Mouse (Mus musculus): ENCODE measurements around the gene Accsl.
A peak's percentile ranks its signal among the peaks of the same experiment; 100 is the strongest.

DNA sequence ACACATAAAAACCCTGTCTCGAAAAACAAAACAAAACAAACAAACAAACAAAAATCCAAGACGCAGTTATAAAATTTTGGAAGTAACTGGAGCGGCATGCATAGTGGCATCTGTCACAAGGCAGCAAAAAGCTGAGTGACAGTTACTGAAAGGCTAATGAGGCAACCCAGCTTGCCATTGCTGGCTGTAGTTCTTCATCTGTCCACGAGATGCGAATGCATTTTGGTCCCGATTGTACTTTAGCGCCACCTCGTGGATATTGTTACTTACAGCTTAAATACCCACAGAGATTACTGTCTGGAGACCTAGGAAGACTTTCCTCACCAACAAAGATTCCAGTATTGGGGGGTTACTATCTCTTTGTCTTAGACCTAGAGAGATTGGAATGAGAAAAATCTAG is 45.4 kb downstream of the Accsl start:
- TF ChIP-seq CTCF (IDR thresholded peaks at IDR 0.05) (peak; percentile 100), EP300 (IDR thresholded peaks at IDR 0.05) (no peak)

Data from lung, postnatal 0 days (tissue).